Mouse (Mus musculus): ENCODE results near the gene Gm21830. TPM values are rescaled to one million over a fixed set of nuclear protein-coding genes. Genes with fewer than 3 reads are reported as not detected.
A peak's percentile ranks its signal among the peaks of the same experiment; 100 is the strongest.
"Not testable (repeated sequence)": the region's sequence is repeated elsewhere in the genome, so short reads cannot be mapped to it uniquely, and the experiment has no call there.

The Gm21830 gene
- polyA plus RNA-seq, 1 experiment from 2014 or later = not detected

- Histone ChIP-seq H3K27me3 (ENCODE audit: control insufficient read depth, insufficient read depth, low read length) (no peaks in the 10 kb centered on the region), H3K36me3 (ENCODE audit: control insufficient read depth, insufficient read depth, low read length) (no peaks in the 10 kb centered on the region), H3K9me3 (ENCODE audit: control insufficient read depth, low read length) (no peaks in the 10 kb centered on the region), H3K9ac (ENCODE audit: low read length) (no peak overlapping the region), H3K4me3 (ENCODE audit: low read depth, low read length) (no peak overlapping the region), H3K27ac (ENCODE audit: low read depth, low read length) (no peak overlapping the region), H3K4me1 (ENCODE audit: control insufficient read depth, insufficient read depth, low read length) (no peaks in the 10 kb centered on the region), H3K4me2 (ENCODE audit: low read depth) (no peak overlapping the region)
- 79% methylated on average over 12 of the region's 12 CpGs for WGBS
- ATAC-seq (ENCODE audit: insufficient read depth, low FRiP score, low TSS enrichment) (no peak), DNase-seq (ENCODE audit: low spot score) (no peak)
Measured at GRCm38 (mm10) chr2:67447206-67447605, 33.7 kb downstream of the Gm21830 start.

GRCm38 (mm10) chr2:67460857-67461256 is 47.3 kb downstream of the Gm21830 start:
- no peak overlapping the region for H3K9ac ChIP-seq (ENCODE audit: low read length)
- no peak overlapping the region for H3K4me2 ChIP-seq (ENCODE audit: low read depth)
- H3K4me1 ChIP-seq (ENCODE audit: control insufficient read depth, insufficient read depth, low read length) = no peaks in the 10 kb centered on the region
- H3K27me3 ChIP-seq (ENCODE audit: control insufficient read depth, insufficient read depth, low read length) = no peaks in the 10 kb centered on the region
- no peaks in the 10 kb centered on the region for H3K36me3 ChIP-seq (ENCODE audit: control insufficient read depth, insufficient read depth, low read length)
- ATAC-seq (ENCODE audit: insufficient read depth, low FRiP score, low TSS enrichment) = no peak
- WGBS = 90% methylated on average over 3 of the region's 3 CpGs
- no peak overlapping the region for H3K4me3 ChIP-seq (ENCODE audit: low read depth, low read length)
- no peak overlapping the region for H3K27ac ChIP-seq (ENCODE audit: low read depth, low read length)
- no peaks in the 10 kb centered on the region for H3K9me3 ChIP-seq (ENCODE audit: control insufficient read depth, low read length)
- no peak for DNase-seq (ENCODE audit: low spot score)

- 91% methylated on average over 7 of the region's 7 CpGs for WGBS
Measured at GRCm38 (mm10) chr2:67467036-67467435, 53.5 kb downstream of the Gm21830 start.

GRCm38 (mm10) chr2:67470030-67470429 is 56.5 kb downstream of the Gm21830 start:
- H3K4me3 ChIP-seq (ENCODE audit: low read depth, low read length); H3K9ac ChIP-seq (ENCODE audit: low read length); H3K27me3 ChIP-seq (ENCODE audit: control insufficient read depth, insufficient read depth, low read length); H3K9me3 ChIP-seq (ENCODE audit: control insufficient read depth, low read length); H3K4me1 ChIP-seq (ENCODE audit: control insufficient read depth, insufficient read depth, low read length); H3K4me2 ChIP-seq (ENCODE audit: low read depth); H3K27ac ChIP-seq (ENCODE audit: low read depth, low read length); ATAC-seq (ENCODE audit: insufficient read depth, low FRiP score, low TSS enrichment); H3K36me3 ChIP-seq (ENCODE audit: control insufficient read depth, insufficient read depth, low read length); DNase-seq (ENCODE audit: low spot score): not testable (repeated sequence)
- WGBS = 79% methylated on average over 5 of the region's 5 CpGs

More at GRCm38 (mm10) chr2:67467036-67467435, 53.5 kb downstream of the Gm21830 start:
- H3K4me1 ChIP-seq (ENCODE audit: control insufficient read depth, insufficient read depth, low read length) = no peaks in the 10 kb centered on the region
- H3K9ac ChIP-seq (ENCODE audit: low read length) = no peak overlapping the region
- no peak for DNase-seq (ENCODE audit: low spot score)
- H3K27me3 ChIP-seq (ENCODE audit: control insufficient read depth, insufficient read depth, low read length) = no peaks in the 10 kb centered on the region
- no peak overlapping the region for H3K4me2 ChIP-seq (ENCODE audit: low read depth)
- H3K27ac ChIP-seq (ENCODE audit: low read depth, low read length) = no peak overlapping the region
- ATAC-seq (ENCODE audit: insufficient read depth, low FRiP score, low TSS enrichment) = no peak
- H3K4me3 ChIP-seq (ENCODE audit: low read depth, low read length) = no peak overlapping the region
- H3K36me3 ChIP-seq (ENCODE audit: control insufficient read depth, insufficient read depth, low read length) = no peaks in the 10 kb centered on the region
- H3K9me3 ChIP-seq (ENCODE audit: control insufficient read depth, low read length) = no peaks in the 10 kb centered on the region

- Histone ChIP-seq H3K9ac (ENCODE audit: low read length) (no peak overlapping the region), H3K4me2 (ENCODE audit: low read depth) (no peak overlapping the region), H3K4me1 (ENCODE audit: control insufficient read depth, insufficient read depth, low read length) (no peaks in the 10 kb centered on the region), H3K36me3 (ENCODE audit: control insufficient read depth, insufficient read depth, low read length) (no peaks in the 10 kb centered on the region), H3K9me3 (ENCODE audit: control insufficient read depth, low read length) (no peaks in the 10 kb centered on the region), H3K27me3 (ENCODE audit: control insufficient read depth, insufficient read depth, low read length) (no peaks in the 10 kb centered on the region), H3K4me3 (ENCODE audit: low read depth, low read length) (no peak overlapping the region), H3K27ac (ENCODE audit: low read depth, low read length) (no peak overlapping the region)
- 16% methylated on average over 6 of the region's 6 CpGs for WGBS
- no peak for ATAC-seq (ENCODE audit: insufficient read depth, low FRiP score, low TSS enrichment)
- peak; percentile 66 for DNase-seq (ENCODE audit: low spot score)
Measured at GRCm38 (mm10) chr2:67477753-67478152, 64.2 kb downstream of the Gm21830 start.

GRCm38 (mm10) chr2:67481051-67481450 is 67.5 kb downstream of the Gm21830 start:
- no peaks in the 10 kb centered on the region for H3K27me3 ChIP-seq (ENCODE audit: control insufficient read depth, insufficient read depth, low read length)
- H3K9ac ChIP-seq (ENCODE audit: low read length) = no peak overlapping the region
- no peak overlapping the region for H3K4me3 ChIP-seq (ENCODE audit: low read depth, low read length)
- 73% methylated on average over 3 of the region's 3 CpGs for WGBS
- no peak overlapping the region for H3K27ac ChIP-seq (ENCODE audit: low read depth, low read length)
- H3K9me3 ChIP-seq (ENCODE audit: control insufficient read depth, low read length) = no peaks in the 10 kb centered on the region
- no peaks in the 10 kb centered on the region for H3K4me1 ChIP-seq (ENCODE audit: control insufficient read depth, insufficient read depth, low read length)
- no peak overlapping the region for H3K4me2 ChIP-seq (ENCODE audit: low read depth)
- no peaks in the 10 kb centered on the region for H3K36me3 ChIP-seq (ENCODE audit: control insufficient read depth, insufficient read depth, low read length)
- ATAC-seq (ENCODE audit: insufficient read depth, low FRiP score, low TSS enrichment) (no peak), DNase-seq (ENCODE audit: low spot score) (no peak)

Other genes with a start within 250 kb of the Gm21830 start
- gene Gm26727, start 19.5 kb downstream of the Gm21830 start, polyA plus RNA-seq (2014; fragmentation: Nextera tagmentation; extraction: Ambion mirVana) = not detected in 2 replicates
- gene Xirp2, start 32.3 kb downstream of the Gm21830 start, polyA plus RNA-seq (2014; fragmentation: Nextera tagmentation; extraction: Ambion mirVana) = not detected in 2 replicates
- gene B3galt1, start 152.1 kb downstream of the Gm21830 start, polyA plus RNA-seq (2014; fragmentation: Nextera tagmentation; extraction: Ambion mirVana) = 21.1 and 23.7 TPM in 2 replicates